Mouse (Mus musculus) embryonic fibroblast, embryonic 13.5 days (primary cell): ENCODE measurements at regions not wholly inside any gene's neighbourhood (a gene's known extent, or its start where the extent isn't known, plus 50 kb on each side); places are given as distances from the start of the nearest gene placed in this dataset.

ENCODE experiments used
- H3K27ac ChIP-seq: 2 replicates; pipeline ENCODE4 v1.5.1; 2012; ENCODE audit warnings: low read length, control low read depth, inconsistent platforms; ENCODE audit not compliant: insufficient read depth
- H3K4me1 ChIP-seq: 2 replicates; pipeline ENCODE4 v1.6.1; 2011; ENCODE audit warnings: low read length; ENCODE audit not compliant: control insufficient read depth, insufficient read depth
- H3K4me3 ChIP-seq: 2 replicates; pipeline ENCODE4 v1.5.1; 2011; ENCODE audit warnings: mild to moderate bottlenecking, control low read depth, low read length; ENCODE audit not compliant: insufficient read depth
- CTCF ChIP-seq: IDR thresholded peaks from 2 replicates; pipeline ENCODE4 v1.5.1; 2011; ENCODE audit warnings: mild to moderate bottlenecking, control low read depth, low read length, moderate library complexity, borderline replicate concordance; ENCODE audit not compliant: insufficient read depth
- POLR2A ChIP-seq: IDR thresholded peaks from 2 replicates; pipeline ENCODE4 v1.6.1; 2011; ENCODE audit warnings: low read depth, mild to moderate bottlenecking, control low read depth, low read length, moderate library complexity

- peaks cover 14% of the 10 kb centered on the region for H3K4me1 ChIP-seq
- H3K4me3 ChIP-seq = no peak overlapping the region
- TF ChIP-seq CTCF (no peak), POLR2A (no peak)
- H3K27ac ChIP-seq = peak overlapping the region; percentile 69
These were observed 1334.7 kb downstream of the Fam181b start for GRCm38 (mm10) chr7:94414351-94414750.

GRCm38 (mm10) chr7:94415319-94415718 lies 1335.7 kb downstream of the Fam181b start:
- Histone ChIP-seq H3K27ac (peak overlapping the region; percentile 79), H3K4me1 (peaks cover 14% of the 10 kb centered on the region), H3K4me3 (no peak overlapping the region)
- no peak for TF ChIP-seq POLR2A
- TF ChIP-seq CTCF = no peak

GRCm38 (mm10) chr7:94431470-94431869 lies 1351.8 kb downstream of the Fam181b start:
- no peaks in the 10 kb centered on the region for H3K4me1 ChIP-seq
- no peak overlapping the region for H3K27ac ChIP-seq
- TF ChIP-seq POLR2A (no peak), CTCF (no peak)
- H3K4me3 ChIP-seq = no peak overlapping the region
